Mouse (Mus musculus): ENCODE results near the gene Trabd.
A peak's percentile ranks its signal among the peaks of the same experiment; 100 is the strongest.

Gene Trabd

DNA sequence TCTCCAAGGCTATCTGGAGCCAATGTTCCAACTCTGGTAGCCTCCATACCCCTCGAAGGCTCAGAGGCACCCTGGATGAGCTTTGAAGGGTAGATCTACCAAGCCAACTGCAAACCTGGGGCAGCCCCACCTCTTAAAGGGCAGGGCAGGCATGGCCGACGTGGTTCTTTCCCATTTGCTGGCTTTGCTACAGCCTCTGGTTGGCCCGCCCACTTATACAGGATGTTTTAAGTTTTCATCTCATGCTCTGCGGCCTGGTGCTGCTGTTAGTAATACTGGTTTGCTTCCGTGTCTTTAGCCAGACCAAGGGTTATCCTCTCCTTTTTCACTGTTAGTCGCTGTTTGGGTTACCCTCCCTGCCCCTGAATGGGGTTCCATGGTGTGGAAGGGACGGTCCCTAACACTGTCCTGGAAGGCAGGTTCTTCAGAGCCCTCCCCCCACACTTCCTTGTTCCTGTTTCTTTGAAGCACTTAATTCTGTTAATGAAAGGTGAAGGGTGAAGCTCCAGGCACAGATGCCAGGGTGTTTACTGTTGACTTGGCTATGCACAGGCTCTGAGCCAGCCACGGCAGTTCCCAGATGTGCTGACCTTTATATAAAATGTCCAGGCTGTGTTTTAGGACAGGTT, 3.4 kb downstream of the Trabd start:
- peak; percentile 55 for DNase-seq (ENCODE audit: low read depth)

DNA sequence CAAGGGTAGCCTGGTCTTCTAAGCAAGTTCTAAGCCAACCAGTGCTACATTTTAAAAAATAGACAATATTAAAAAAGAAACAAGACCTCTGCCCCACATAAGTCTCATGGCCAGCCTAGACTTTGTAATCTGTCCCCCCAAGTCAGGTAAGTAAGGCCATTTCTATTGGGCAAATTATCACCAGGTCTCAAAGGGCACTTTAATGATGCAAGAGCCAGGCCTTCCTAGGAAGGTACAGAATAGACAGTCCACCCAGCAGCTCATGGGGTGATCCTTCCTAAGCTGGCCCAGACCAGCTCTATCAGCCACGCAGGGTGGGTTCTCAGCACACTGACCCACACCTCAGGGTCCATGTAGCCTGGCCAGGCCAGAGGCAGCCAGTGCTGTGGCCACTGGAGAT, 9.0 kb downstream of the Trabd start:
- no peak for DNase-seq (ENCODE audit: low read depth)

DNA sequence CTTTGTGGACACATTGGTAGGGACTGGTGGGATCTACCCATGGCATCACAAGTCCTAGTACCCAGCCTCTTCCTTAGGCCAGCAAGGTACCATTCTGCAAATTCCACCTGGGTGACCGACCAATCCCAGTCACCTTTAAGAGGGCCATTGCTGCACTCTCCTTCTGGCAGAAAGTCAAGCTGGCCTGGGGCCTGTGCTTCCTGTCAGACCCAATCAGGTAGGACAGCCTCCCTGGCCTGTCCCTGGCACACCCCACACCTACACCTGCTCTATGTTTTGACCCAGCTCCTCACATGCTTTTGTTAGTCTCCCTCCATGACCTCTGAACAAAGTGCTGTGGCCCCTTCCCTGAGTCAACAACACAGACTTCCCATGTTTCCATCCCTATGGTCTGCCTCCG, 9.9 kb downstream of the Trabd start:
- DNase-seq (ENCODE audit: low read depth) = no peak

DNA sequence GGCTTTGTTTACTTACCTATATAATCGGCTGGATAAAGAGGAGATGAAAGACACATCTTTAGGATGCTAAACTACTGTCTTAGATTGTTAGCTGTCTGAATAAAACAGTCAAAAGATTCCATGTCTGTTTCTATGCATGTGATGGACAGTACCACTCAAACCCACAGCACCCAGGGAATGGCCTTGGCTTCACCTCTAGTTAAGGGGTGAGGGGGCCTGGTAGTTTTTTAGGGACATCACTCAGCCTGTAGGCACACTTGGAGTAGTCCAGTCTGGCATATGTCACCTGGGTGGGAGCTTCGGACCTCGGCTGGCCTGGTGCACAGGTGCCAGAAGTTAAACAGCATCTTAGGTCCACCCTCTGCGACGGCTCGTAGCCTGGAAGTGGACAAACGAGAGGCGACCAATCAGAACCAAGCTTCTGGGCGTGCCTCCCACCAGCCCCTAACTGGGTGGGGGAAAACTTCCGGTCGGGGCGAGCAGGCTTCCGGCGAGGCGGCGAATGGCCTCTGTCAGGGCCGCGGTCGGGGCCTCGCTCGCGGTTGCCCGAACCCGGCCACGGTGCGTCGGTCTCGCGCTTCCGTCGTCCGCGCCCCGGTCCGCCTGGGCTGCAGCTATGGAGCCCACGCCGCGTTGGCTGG, 13.8 kb downstream of the Trabd start, which contains the start of gene Selenoo:
Gene Selenoo (plus strand): TSS at position 478 of the 641 bp plus-strand sequence.
- DNase-seq (ENCODE audit: low read depth) = peak; percentile 80

DNA sequence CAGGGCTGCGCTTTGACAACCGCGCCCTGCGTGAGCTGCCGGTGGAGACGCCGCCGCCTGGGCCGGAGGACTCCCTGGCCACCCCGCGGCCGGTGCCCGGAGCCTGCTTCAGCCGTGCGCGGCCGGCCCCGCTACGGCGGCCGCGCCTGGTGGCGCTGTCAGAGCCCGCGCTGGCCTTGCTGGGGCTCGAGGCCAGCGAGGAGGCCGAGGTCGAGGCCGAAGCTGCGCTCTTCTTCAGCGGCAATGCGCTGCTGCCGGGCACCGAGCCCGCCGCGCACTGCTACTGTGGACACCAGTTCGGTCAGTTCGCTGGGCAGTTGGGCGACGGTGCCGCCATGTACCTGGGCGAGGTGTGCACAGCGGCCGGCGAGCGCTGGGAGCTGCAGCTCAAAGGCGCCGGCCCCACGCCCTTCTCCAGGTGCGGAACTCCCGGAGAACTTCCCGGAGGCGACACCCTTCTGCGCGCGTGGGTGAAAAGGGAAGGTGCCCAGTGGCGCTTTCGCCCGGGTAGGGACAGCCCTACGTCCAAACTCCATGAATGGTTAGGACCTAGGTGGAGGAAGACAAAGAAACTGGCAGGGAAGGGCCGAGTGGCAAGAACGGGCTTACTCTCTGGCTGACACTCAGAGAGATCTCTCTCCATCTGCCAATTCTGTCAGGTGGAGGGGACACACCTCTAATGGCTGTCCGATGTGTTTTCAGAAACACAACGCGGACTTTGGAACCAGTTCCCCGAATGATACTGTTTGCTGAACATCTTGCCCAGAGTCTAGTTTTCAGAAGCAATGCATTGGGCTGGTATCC, 14.5 kb downstream of the Trabd start:
- DNase-seq (ENCODE audit: low read depth) = no peak

DNA sequence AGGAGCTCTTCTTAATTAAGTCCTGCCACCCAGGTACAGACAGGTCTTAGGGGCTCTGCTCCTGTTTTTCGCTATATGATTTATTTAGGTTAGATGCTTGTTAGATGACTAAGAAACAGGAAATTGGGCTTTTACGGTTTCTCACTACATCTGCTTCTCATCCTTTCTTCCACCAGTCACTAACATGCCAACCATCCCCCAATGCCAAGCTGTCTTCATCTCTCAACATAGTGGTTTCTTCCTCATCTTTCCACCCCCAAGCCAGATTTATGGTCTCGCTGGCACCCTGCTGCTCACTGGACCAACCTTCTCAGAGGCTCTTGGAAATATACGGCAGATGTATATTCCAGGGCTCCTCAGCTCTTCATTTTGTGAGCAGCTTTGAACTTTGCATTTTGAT, 15.7 kb downstream of the Trabd start:
- no peak for DNase-seq (ENCODE audit: low read depth)

DNA sequence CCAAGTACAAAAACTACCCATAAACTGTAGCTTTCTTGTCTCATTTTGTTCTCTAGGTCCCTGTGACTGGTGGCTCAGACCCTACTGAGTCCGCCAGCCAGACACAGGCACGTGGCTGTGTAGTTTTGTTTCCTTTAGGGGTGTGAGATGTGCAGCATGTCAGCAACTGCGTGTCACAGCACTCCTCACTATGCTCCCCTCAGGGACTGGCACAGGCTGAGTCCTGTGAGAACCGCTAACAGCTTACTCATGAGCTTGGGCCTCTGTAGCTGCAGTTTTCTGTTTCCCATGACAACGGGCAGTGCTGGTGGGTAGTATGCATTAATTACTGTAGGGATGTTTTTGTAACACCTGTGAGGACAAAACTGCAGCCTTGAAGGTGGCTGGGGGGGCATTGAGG, 17.3 kb downstream of the Trabd start:
- DNase-seq (ENCODE audit: low read depth) = no peak

DNA sequence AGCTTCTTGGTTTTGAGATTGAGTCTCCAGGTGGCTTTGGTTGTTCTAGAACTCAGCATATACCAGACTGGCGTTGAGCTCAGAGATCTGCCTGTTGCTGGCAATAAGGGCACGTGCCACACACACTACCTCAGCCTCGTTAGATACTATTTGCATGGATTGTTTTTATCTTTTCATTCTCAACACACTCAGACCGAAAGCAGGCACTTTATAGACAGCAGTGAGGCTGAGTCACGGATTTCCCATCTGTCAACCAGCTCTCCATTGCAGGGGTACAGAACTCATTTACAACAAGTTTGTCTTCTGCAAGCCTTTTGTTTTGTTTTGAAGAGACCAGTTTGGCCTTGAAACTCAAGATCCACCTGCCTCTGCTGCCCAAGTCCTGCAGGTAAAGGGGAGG, 22.5 kb downstream of the Trabd start:
- DNase-seq (ENCODE audit: low read depth) = no peak

DNA sequence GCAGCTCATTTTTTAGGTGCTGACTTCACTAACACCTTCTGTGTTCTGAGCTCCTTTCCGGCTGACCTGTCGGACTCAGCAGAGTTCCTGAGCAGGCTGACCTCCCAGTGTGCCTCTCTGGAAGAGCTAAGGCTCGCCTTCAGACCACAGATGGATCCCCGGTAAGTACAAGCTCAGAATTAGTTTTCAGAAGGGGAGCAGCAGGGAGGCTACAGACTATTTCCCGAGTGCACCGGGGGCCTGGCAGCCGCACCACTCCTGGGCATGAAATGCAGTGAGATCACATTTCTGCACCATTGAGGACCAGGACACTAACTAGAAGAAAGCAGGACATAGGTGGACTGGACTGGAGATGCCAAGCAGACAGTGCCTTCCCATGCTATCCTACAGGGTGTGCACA, 23.7 kb downstream of the Trabd start:
- DNase-seq (ENCODE audit: low read depth) = no peak

DNA sequence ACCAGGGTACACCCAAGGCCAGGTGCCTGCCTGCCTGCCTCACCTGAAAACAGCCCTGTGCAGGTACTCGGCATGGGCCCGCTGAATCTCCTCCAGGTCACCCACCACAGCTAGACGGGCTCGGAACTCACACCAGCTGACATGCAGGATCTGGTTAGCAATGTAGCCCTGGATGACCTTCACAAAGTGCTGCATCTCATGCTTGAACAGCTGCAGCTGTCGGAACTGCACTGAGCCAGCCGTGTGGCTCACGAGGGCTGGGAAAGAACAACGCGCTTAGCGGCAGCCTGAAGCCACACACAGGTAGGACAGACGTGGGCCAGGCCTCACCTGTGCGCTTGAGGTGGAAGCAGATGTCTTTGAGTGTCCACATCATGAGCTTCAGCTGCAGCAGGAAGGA, 25.9 kb downstream of the Trabd start:
- no peak for DNase-seq (ENCODE audit: low read depth)

DNA sequence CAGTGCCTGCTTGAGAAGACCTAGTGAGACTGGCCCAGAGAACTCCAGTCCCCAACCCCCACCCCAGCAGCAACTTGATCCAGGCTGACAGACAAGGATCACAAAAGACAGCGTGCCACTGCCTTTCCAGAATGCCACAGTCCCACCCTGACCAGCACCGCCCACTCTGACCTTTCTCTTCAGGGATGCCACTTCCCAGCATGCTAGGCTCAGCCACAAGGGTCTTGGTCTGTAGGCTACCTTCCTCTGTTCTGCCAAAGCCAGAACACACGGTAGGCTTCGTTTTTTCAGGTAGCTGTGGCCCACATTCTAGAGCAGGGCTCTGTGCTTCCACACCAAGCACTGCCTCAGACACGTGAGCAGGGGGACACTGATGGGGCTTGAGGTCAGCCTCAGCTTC, 27.7 kb downstream of the Trabd start:
- no peak for DNase-seq (ENCODE audit: low read depth)

DNA sequence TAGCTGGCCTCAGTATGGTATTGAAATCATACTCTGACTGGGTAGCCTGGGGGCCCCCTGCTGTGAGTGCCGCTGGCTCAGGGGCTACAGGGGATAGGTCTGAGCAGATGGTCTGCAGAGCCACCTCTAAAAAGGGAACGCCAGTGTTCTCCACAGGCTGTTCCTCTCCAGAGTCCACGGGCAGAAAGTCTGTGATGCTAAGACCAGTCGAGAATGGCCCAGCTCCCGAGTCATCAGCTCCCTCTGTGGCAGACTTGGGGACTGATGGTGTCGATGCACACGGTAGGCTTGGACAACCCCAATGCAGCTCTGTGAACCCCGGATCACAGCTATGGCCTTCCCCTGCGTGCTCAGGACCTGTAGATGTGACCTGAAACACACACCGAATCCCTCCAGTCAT, 29.0 kb downstream of the Trabd start:
- DNase-seq (ENCODE audit: low read depth) = no peak

DNA sequence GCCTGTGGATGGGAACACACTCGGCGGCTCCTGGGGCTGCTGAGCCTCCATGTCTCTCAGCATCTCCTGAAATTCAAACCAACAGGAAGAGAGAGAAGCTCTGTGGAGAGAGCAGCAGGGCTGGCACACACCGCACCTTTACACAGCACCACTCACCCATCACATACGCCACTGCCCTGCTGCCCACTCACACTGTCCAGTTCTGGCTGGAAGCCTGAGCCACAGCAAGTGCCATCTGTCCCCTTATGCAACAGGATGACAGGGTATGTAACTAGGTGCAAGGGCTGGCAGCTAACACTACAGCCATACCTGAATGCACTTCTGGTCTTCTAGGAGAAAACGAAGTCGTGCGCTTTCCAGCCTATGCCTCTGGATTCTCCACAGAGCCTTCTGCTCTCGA, 29.5 kb downstream of the Trabd start:
- DNase-seq (ENCODE audit: low read depth) = no peak

DNA sequence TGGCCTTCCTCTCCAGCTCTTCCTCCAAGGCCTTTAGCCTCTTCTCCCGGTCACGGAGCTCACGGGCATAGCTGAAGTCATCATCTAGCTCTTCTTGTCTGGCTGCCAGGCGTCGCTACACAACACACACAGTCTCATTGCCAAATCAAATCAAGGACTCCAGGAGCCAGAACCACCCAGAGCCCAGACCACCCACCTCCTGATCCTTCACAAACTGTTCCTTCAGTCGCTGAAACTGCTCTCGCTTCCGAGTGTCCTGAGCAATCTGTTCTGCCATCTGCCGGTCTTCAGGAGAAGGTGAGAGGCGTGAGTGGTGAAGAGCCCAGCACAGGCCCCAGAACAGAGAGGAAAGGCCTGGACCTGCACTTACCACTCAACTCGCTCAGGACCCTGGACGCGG, 31.1 kb downstream of the Trabd start:
- DNase-seq (ENCODE audit: low read depth) = no peak

DNA sequence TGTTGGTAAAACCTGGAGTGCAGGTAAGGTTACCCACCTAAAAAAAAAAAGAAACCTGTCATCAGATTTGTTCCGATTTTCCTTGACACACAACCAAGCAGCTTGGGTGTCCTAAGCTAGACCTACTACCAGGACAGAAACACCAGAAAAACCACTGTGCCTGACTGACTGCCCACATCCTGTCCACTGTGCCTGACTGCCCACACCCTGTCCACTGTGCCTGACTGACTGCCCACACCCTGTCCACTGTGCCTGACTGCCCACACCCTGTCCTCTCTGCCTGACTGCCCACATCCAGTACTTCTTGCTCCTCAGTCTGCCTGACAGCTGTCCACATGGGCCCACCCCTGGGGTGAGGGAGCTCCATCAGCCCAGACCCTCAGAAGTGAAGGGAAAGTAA, 32.1 kb downstream of the Trabd start:
- DNase-seq (ENCODE audit: low read depth) = no peak

DNA sequence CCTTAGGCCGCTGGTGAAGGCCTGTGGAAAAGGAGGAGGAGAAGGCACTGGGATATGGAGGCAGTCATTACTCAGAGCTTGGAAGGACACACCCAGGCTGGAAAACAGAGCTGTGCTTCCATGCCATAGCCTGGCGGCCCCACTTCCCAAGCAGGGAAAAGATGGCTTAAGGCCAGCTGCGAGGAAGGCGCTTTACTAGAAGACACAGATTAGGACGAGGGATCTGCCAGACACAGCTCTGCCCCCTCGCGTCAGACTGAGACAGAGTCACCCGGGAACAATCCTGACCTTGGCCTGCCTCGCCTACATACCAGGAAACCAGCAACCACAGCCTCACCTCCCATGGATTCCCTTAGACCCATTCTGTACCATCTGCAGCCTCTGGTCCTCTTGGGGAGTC, 35.2 kb downstream of the Trabd start:
- no peak for DNase-seq (ENCODE audit: low read depth)

DNA sequence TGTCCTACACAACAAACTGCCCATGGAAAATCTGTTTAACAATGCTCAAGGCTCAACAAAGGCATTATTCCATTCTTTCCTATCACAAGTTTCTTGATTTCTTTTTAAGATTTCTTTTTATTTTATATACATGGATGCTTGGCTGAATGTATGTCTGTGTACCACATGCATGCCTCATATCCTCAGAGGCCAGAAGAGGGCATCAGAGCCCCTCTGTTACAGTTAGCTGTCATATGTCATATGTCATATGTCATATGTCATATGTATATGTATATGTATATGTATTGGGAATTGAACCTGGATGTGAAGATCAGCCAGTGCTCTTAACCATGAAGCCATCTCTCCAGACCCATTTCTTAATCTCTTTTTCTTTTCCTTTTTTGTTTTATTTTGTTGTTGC, 43.1 kb downstream of the Trabd start:
- DNase-seq (ENCODE audit: low read depth) = no peak

DNA sequence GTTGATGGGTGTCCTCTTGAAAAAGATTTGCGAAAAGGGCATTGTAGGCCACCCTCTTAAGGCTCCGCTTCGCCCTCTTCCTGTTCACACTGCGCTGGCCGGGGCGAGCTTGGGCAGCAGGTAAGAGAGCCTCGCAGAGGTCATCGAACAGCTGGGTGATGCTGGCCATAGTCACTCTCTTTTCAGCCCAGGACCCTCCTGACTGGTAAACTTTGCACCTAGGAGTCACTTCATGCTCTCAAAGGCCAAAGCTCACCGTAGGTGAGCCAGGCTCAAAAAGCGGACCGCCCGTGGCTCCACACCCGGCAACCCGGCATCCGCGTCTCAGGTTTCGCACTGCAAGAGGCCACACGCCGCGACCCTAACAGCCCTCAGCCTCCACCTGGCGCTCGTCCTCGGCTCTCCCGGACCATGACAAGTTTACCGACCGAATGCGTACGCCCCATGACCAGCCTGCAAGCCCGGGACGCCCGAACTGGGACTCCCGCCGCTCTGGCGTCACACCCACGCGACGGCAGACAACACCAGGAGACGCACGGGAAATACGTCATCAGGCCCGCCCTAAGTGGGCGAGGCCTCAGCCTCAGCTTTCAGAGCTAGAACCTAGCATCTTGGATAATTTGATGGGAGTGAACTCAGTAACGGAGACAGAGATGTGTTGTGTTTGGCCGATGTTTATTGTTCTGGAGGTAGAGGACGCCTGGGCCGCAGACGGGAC, 47.9 kb downstream of the Trabd start, which contains the start of gene Tubgcp6:
Gene Tubgcp6 (minus strand): TSS at position 464 of the 718 bp plus-strand sequence.
- DNase-seq (ENCODE audit: low read depth) = peak; percentile 93

DNA sequence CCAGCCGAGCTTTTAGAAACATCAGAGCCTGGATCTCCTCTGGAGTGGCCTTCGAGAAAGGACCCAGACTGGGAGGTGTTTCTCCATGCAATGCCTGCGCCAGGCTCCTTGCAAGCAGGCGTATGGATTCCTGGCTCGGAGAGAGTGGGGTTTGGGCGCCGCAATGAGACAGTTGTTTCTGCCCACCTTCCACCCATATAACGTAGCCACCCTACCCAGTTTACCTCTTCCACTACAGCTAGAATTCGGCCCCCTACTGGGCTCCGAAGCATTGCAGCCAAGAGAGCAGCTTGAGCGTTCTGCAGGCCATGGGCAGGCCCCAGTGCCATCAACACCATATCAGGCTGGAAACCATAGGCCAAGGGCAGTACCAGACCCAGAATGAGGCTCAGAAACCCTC, 48.7 kb downstream of the Trabd start:
- DNase-seq (ENCODE audit: low read depth) = no peak

DNA sequence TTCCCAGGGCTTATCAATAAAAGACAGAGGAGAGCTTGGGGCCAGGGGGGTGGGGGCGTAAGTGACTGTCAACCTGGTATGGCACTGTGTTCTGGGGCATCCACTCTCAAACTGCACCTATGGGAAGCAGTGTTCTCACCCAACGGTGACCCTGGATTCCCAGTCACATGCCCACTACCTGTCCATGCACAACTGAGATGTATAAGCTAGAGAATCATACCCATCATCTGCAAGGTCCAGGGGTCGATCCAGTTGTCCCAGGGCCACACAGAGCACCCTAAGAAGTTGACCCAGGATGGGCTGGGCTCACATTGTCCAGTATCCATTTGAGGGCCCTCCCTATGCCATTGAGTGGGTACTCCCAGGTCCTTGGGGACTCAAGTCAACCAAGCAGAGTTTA, 49.4 kb downstream of the Trabd start:
- no peak for DNase-seq (ENCODE audit: low read depth)

DNA sequence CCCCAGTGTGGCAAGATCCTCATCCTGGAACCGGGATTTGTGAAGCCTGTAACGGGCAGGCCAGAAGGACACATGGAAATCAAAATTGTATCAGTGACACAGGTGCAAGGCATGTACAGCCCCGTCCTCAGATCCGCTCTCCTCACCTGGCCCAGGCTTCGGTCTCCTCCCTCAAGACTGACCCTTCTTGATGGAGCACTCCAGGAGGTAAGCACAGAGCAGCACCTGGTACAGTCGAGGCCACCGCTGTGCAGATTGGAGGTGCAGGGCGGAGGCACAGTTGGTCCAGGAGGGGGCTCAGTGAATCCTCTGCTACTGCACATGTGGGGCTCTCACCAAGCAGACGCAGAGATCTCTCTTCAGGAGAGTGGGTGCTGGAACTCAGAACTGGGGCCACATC, 50.4 kb downstream of the Trabd start:
- DNase-seq (ENCODE audit: low read depth) = no peak

DNA sequence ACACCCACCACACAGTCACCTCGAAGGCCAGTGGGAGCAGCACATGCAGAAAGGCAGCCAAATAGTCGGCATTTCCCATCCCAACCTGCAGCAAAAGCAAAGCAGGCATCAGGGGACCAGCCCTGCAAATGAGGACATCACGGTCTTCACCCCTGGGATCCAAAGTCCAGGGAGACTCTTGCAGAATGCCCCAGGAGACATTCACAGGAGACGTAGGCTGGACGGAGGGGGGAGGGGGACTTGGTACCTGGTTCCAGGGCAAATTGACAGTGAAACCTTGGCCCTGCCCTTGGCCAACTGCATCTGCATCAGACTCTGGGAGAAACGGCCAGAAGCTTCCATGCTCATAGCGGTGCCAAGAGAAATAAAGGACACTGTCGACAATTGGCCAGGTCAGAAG, 51.7 kb downstream of the Trabd start:
- no peak for DNase-seq (ENCODE audit: low read depth)
